Mouse (Mus musculus) intestine, postnatal 0 days (tissue): ENCODE results near the gene Msantd2. TPM values are rescaled to one million over a fixed set of nuclear protein-coding genes. Genes with fewer than 3 reads are reported as not detected.
A peak's percentile ranks its signal among the peaks of the same experiment; 100 is the strongest.

ENCODE experiments used
- ATAC-seq: fragments of 200-750 bp; cut with Nextera tagmentation; 2 replicates; pipeline ENCODE4 v1.8.0; 2017; ENCODE audit warnings: mild to moderate bottlenecking, moderate TSS enrichment, moderate library complexity
- H3K27ac ChIP-seq: fragments of 300-500 bp; sonication (generic); 2 replicates; pipeline ENCODE4 v1.5.1; 2014; ENCODE audit warnings: mild to moderate bottlenecking, low read depth, low read length, moderate library complexity
- H3K27me3 ChIP-seq: fragments of 300-500 bp; sonication (generic); replicated peaks from 2 replicates; pipeline ENCODE4 v1.6.1; 2014; ENCODE audit warnings: low read length, mixed read lengths; ENCODE audit not compliant: control insufficient read depth, insufficient read depth
- H3K36me3 ChIP-seq: fragments of 300-500 bp; sonication (generic); 2 replicates; pipeline ENCODE4 v1.6.1; 2014; ENCODE audit warnings: mild to moderate bottlenecking, moderate library complexity; ENCODE audit not compliant: control insufficient read depth, insufficient read depth
- H3K4me1 ChIP-seq: fragments of 300-500 bp; sonication (generic); replicated peaks from 2 replicates; pipeline ENCODE4 v1.6.1; 2014; ENCODE audit warnings: antibody characterized with exemption, low read length, mixed read lengths; ENCODE audit not compliant: control insufficient read depth, insufficient read depth
- H3K4me2 ChIP-seq: fragments of 300-500 bp; sonication (generic); replicated peaks from 2 replicates; pipeline ENCODE4 v1.6.1; 2014; ENCODE audit warnings: low read depth, mild to moderate bottlenecking, moderate library complexity
- H3K4me3 ChIP-seq: fragments of 300-500 bp; sonication (generic); 2 replicates; pipeline ENCODE4 v1.5.1; 2014; ENCODE audit warnings: low read depth, low read length
- H3K9ac ChIP-seq: fragments of 300-500 bp; sonication (generic); 2 replicates; pipeline ENCODE4 v1.6.1; 2014; ENCODE audit warnings: mild to moderate bottlenecking, low read depth, low read length
- H3K9me3 ChIP-seq: fragments of 300-500 bp; sonication (generic); 2 replicates; pipeline ENCODE4 v1.6.1; 2016; ENCODE audit warnings: mixed run types; ENCODE audit not compliant: control insufficient read depth
- CTCF ChIP-seq: sonication (generic); IDR thresholded peaks from 2 replicates; pipeline ENCODE4 v1.5.1; 2016; ENCODE audit warnings: low read depth, mild to moderate bottlenecking, control low read depth, antibody characterized with exemption, moderate library complexity
- WGBS: fragments of 180-500 bp; shearing (Covaris S2); extraction: QIAGEN DNeasy Blood & Tissue Kit; methylation state at CpG from one replicate; pipeline ENCODE4 v1.1.7; 2014; 5-methylcytosine and 5-hydroxymethylcytosine counted together
- polyA plus RNA-seq: library from polyadenylated mRNA; unstranded; fragments of >200 nt; fragmentation: Nextera tagmentation; extraction: Ambion mirVana; gene quantifications from 2 replicates; pipeline ENCODE4 v1.2.1, GENCODE M21; 2015

Msantd2 gene
- polyA plus RNA-seq, 1 experiment from 2014 or later: 7.4 TPM

GRCm38 (mm10) chr9:37551751-37552531, 62.8 kb downstream of the Msantd2 start:
- WGBS: 3% methylated on average over 23 of the region's 23 CpGs

GRCm38 (mm10) chr9:37552536-37553293, 63.6 kb downstream of the Msantd2 start, which contains the start of gene Nrgn:
TSS of gene Nrgn (minus strand) at chr9:37552904.
- no peaks in the 10 kb centered on the region for H3K36me3 ChIP-seq
- ATAC-seq: peak; percentile 87
- 0 out of 2 replicates have a peak, but pooled peaks cover 4% of the 10 kb centered on the region for H3K4me1 ChIP-seq
- 4% methylated on average over 31 of the region's 31 CpGs for WGBS
- no peak for TF ChIP-seq CTCF
- H3K27ac ChIP-seq: no peak within 1 kb of the TSS
- peaks cover 28% of the 10 kb centered on the region for H3K27me3 ChIP-seq
- no peaks in the 10 kb centered on the region for H3K9me3 ChIP-seq
- no peak within 1 kb of the TSS for H3K9ac ChIP-seq
- H3K4me3 ChIP-seq: peak within 1 kb of the TSS; percentile 34
- peak within 1 kb of the TSS; percentile 65 for H3K4me2 ChIP-seq

More at GRCm38 (mm10) chr9:37551751-37552531, 62.8 kb downstream of the Msantd2 start:
- Histone ChIP-seq H3K36me3 (no peaks in the 10 kb centered on the region), H3K27me3 (peaks cover 28% of the 10 kb centered on the region), H3K4me2 (peak overlapping the region; percentile 65), H3K4me3 (peak overlapping the region; percentile 34), H3K9me3 (no peaks in the 10 kb centered on the region), H3K27ac (no peak overlapping the region), H3K4me1 (0 out of 2 replicates have a peak, but pooled peaks cover 4% of the 10 kb centered on the region), H3K9ac (no peak overlapping the region)
- TF ChIP-seq CTCF: no peak
- ATAC-seq: 0 out of 2 replicates have a peak, but pooled peaks have one; percentile 28

GRCm38 (mm10) chr9:37554279-37554678, 65.2 kb downstream of the Msantd2 start:
- 92% methylated on average over 1 of the region's 1 CpGs for WGBS

GRCm38 (mm10) chr9:37554838-37555748, 66.0 kb downstream of the Msantd2 start, which contains the start of gene Siae:
TSS of gene Siae (plus strand) at chr9:37555698.
- Histone ChIP-seq H3K27ac (no peak within 1 kb of the TSS), H3K27me3 (peaks cover 28% of the 10 kb centered on the region), H3K4me1 (0 out of 2 replicates have a peak, but pooled peaks cover 4% of the 10 kb centered on the region), H3K9ac (no peak within 1 kb of the TSS), H3K36me3 (no peaks in the 10 kb centered on the region), H3K9me3 (no peaks in the 10 kb centered on the region), H3K4me3 (no peak within 1 kb of the TSS), H3K4me2 (no peak within 1 kb of the TSS)
- TF ChIP-seq CTCF: no peak
- WGBS: 28% methylated on average over 7 of the region's 7 CpGs
- ATAC-seq: no peak

More at GRCm38 (mm10) chr9:37554279-37554678, 65.2 kb downstream of the Msantd2 start:
- 0 out of 2 replicates have a peak, but pooled peaks cover 4% of the 10 kb centered on the region for H3K4me1 ChIP-seq
- H3K36me3 ChIP-seq: no peaks in the 10 kb centered on the region
- H3K9ac ChIP-seq: no peak overlapping the region
- TF ChIP-seq CTCF: no peak
- H3K9me3 ChIP-seq: no peaks in the 10 kb centered on the region
- no peak overlapping the region for H3K27ac ChIP-seq
- peaks cover 28% of the 10 kb centered on the region for H3K27me3 ChIP-seq
- ATAC-seq: no peak
- H3K4me3 ChIP-seq: no peak overlapping the region
- no peak overlapping the region for H3K4me2 ChIP-seq

- Histone ChIP-seq H3K36me3 (no peaks in the 10 kb centered on the region), H3K4me1 (0 out of 2 replicates have a peak, but pooled peaks cover 4% of the 10 kb centered on the region), H3K27me3 (peaks cover 22% of the 10 kb centered on the region), H3K27ac (no peak overlapping the region), H3K9me3 (no peaks in the 10 kb centered on the region), H3K4me2 (no peak overlapping the region), H3K4me3 (no peak overlapping the region), H3K9ac (no peak overlapping the region)
- TF ChIP-seq CTCF: no peak
- ATAC-seq: no peak
- WGBS: 81% methylated on average over 3 of the region's 3 CpGs
Measured at GRCm38 (mm10) chr9:37556366-37556765, 67.2 kb downstream of the Msantd2 start.
